Mouse (Mus musculus): Measurements from ENCODE around the gene Habp2. TPM values are rescaled to one million over a fixed set of nuclear protein-coding genes. Genes with fewer than 3 reads are reported as not detected.

Habp2 gene
- total RNA-seq (2014; rRNA removed), result not detected in 2 replicates
- polyA plus RNA-seq (2015; fragmentation: Nextera tagmentation; extraction: Ambion mirVana), result 0.06 and 0.12 TPM in 2 replicates

DNA sequence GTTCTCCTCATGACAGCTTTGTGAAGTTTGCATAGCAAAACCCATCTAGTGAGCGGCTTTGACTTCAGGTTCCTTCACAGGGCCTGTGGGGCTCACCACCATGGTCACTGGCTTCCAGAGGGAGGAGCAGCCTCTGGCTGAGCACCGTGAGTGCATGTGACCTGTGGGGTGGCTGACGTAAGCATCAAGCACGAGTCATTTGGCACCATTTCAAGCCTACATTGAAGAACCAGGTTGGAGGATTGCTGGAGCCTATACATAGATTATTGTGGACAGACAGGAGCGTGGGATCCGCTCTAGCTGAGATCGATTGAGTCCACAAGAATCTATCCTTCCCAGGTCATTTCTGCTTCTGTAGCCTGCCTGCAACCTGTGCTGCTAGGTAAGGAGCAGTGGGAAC is at the start of gene Habp2:
TSS of gene Habp2 (plus strand) at position 272 of the 400 bp plus-strand sequence.
- Histone ChIP-seq H3K9ac (replicated peaks; ENCODE audit: low read length, poor library complexity, severe bottlenecking) (no peak within 1 kb of the TSS), H3K27ac (ENCODE audit: low read depth, low read length) (no peak within 1 kb of the TSS), H3K4me2 (ENCODE audit: low read depth, low read length, poor library complexity, severe bottlenecking) (no peak within 1 kb of the TSS), H3K4me1 (ENCODE audit: insufficient read depth, low read length) (no peaks in the 10 kb centered on the region), H3K9me3 (ENCODE audit: low read length) (no peaks in the 10 kb centered on the region), H3K36me3 (ENCODE audit: insufficient read depth, low read length) (no peaks in the 10 kb centered on the region), H3K4me3 (ENCODE audit: low read depth, low read length) (no peak within 1 kb of the TSS), H3K27me3 (ENCODE audit: insufficient read depth, low read length) (no peaks in the 10 kb centered on the region)
- DNase-seq (ENCODE audit: low spot score) (no peak), ATAC-seq (ENCODE audit: low FRiP score) (no peak)
- no peak for TF ChIP-seq CTCF (IDR thresholded peaks at IDR 0.05)
- 81% methylated on average over 7 of the region's 7 CpGs for WGBS

DNA sequence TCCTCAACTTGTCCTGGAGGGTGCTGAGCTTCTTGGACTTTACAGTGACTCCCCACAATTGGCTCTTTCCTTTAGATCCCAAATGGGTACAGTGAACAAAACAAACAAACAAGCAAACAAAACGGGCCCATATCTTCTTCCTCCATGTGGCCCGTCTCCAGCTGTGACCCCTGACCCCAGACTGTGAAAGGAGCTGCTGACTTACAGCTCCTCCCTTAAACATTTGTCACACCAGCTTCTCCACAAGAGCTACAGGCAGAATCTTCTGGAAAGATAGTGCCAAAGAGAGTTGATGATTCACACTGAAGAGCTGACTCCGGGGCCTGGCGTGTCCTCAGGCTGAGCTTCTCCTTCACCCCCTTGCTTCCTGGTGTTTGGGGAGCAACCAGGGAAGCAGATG is 48.4 kb upstream of the Habp2 start:
- 80% methylated on average over 4 of the region's 4 CpGs for WGBS
- Histone ChIP-seq H3K9me3 (ENCODE audit: low read length) (no peaks in the 10 kb centered on the region), H3K27me3 (ENCODE audit: insufficient read depth, low read length) (no peaks in the 10 kb centered on the region), H3K4me1 (ENCODE audit: insufficient read depth, low read length) (no peaks in the 10 kb centered on the region), H3K9ac (replicated peaks; ENCODE audit: low read length, poor library complexity, severe bottlenecking) (no peak overlapping the region), H3K4me2 (ENCODE audit: low read depth, low read length, poor library complexity, severe bottlenecking) (no peak overlapping the region), H3K36me3 (ENCODE audit: insufficient read depth, low read length) (no peaks in the 10 kb centered on the region), H3K27ac (ENCODE audit: low read depth, low read length) (no peak overlapping the region), H3K4me3 (ENCODE audit: low read depth, low read length) (no peak overlapping the region)
- no peak for ATAC-seq (ENCODE audit: low FRiP score)
- no peak for DNase-seq (ENCODE audit: low spot score)
- TF ChIP-seq CTCF (IDR thresholded peaks at IDR 0.05), result no peak

DNA sequence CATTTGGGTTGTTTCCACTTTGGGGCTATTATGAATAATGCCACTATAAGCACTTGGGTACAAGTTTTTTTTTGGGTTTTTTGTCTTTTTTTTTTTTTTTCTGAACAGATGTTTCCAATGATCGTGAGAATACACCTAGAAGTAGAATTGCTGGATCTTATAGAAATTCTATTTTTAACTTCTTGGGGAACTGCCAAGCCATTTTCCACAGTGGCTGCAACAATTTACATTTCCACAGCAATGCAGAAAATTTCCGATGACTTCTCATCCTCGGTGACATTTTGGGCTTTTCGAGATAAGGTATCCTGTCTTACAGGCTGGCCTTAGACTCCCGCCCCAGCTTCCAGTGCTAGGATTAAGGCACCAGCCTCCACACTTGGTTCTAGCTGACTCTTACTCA is 41.7 kb upstream of the Habp2 start:
- Histone ChIP-seq H3K27me3 (ENCODE audit: insufficient read depth, low read length) (no peaks in the 10 kb centered on the region), H3K9me3 (ENCODE audit: low read length) (no peaks in the 10 kb centered on the region), H3K36me3 (ENCODE audit: insufficient read depth, low read length) (no peaks in the 10 kb centered on the region), H3K4me3 (ENCODE audit: low read depth, low read length) (no peak overlapping the region), H3K4me2 (ENCODE audit: low read depth, low read length, poor library complexity, severe bottlenecking) (no peak overlapping the region), H3K9ac (replicated peaks; ENCODE audit: low read length, poor library complexity, severe bottlenecking) (no peak overlapping the region), H3K27ac (ENCODE audit: low read depth, low read length) (no peak overlapping the region), H3K4me1 (ENCODE audit: insufficient read depth, low read length) (no peaks in the 10 kb centered on the region)
- 79% methylated on average over 5 of the region's 5 CpGs for WGBS
- ATAC-seq (ENCODE audit: low FRiP score) (no peak), DNase-seq (ENCODE audit: low spot score) (peak; percentile 15)
- no peak for TF ChIP-seq CTCF (IDR thresholded peaks at IDR 0.05)

GRCm38 (mm10) chr19:56252815-56253214 is 34.1 kb upstream of the Habp2 start:
- Histone ChIP-seq H3K9ac (replicated peaks; ENCODE audit: low read length, poor library complexity, severe bottlenecking) (no peak overlapping the region), H3K27me3 (ENCODE audit: insufficient read depth, low read length) (no peaks in the 10 kb centered on the region), H3K4me1 (ENCODE audit: insufficient read depth, low read length) (no peaks in the 10 kb centered on the region), H3K9me3 (ENCODE audit: low read length) (no peaks in the 10 kb centered on the region), H3K4me2 (ENCODE audit: low read depth, low read length, poor library complexity, severe bottlenecking) (no peak overlapping the region), H3K4me3 (ENCODE audit: low read depth, low read length) (no peak overlapping the region), H3K36me3 (ENCODE audit: insufficient read depth, low read length) (no peaks in the 10 kb centered on the region), H3K27ac (ENCODE audit: low read depth, low read length) (no peak overlapping the region)
- DNase-seq (ENCODE audit: low spot score), result no peak
- 96% methylated on average over 4 of the region's 4 CpGs for WGBS
- ATAC-seq (ENCODE audit: low FRiP score), result no peak
- no peak for TF ChIP-seq CTCF (IDR thresholded peaks at IDR 0.05)

- Histone ChIP-seq H3K4me2 (ENCODE audit: low read depth, low read length, poor library complexity, severe bottlenecking) (no peak overlapping the region), H3K4me3 (ENCODE audit: low read depth, low read length) (no peak overlapping the region), H3K27ac (ENCODE audit: low read depth, low read length) (no peak overlapping the region), H3K4me1 (ENCODE audit: insufficient read depth, low read length) (no peaks in the 10 kb centered on the region), H3K9me3 (ENCODE audit: low read length) (no peaks in the 10 kb centered on the region), H3K36me3 (ENCODE audit: insufficient read depth, low read length) (no peaks in the 10 kb centered on the region), H3K9ac (replicated peaks; ENCODE audit: low read length, poor library complexity, severe bottlenecking) (no peak overlapping the region), H3K27me3 (ENCODE audit: insufficient read depth, low read length) (no peaks in the 10 kb centered on the region)
- TF ChIP-seq CTCF (IDR thresholded peaks at IDR 0.05), result no peak
- WGBS, result 69% methylated on average over 10 of the region's 10 CpGs
- DNase-seq (ENCODE audit: low spot score) (no peak), ATAC-seq (ENCODE audit: low FRiP score) (no peak)
These were observed 33.7 kb upstream of the Habp2 start for GRCm38 (mm10) chr19:56253271-56253670.

DNA sequence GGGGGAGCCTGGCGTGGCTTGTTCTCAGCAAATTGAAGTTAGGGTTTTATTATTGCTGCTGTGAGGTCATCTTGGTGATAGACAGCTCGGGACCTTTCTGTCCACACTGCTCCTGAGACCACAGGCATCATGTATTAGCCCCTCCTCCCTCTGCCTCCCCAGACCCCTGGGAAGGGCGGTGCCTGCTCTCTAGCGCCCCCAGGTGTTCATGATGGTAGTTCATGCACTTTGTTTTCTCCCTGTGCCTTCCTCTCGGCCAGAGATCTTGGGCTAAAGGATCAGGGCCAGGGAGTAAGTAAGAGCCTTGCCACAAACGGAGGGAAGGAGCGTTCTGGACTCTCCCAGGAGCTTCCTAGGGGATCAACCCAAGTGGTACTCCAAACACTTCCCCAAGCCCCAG is 32.2 kb upstream of the Habp2 start:
- ATAC-seq (ENCODE audit: low FRiP score), result no peak
- H3K4me2 ChIP-seq (ENCODE audit: low read depth, low read length, poor library complexity, severe bottlenecking), result no peak overlapping the region
- no peak for DNase-seq (ENCODE audit: low spot score)
- no peak overlapping the region for H3K4me3 ChIP-seq (ENCODE audit: low read depth, low read length)
- 44% methylated on average over 7 of the region's 7 CpGs for WGBS
- H3K27ac ChIP-seq (ENCODE audit: low read depth, low read length), result no peak overlapping the region
- no peaks in the 10 kb centered on the region for H3K27me3 ChIP-seq (ENCODE audit: insufficient read depth, low read length)
- no peaks in the 10 kb centered on the region for H3K36me3 ChIP-seq (ENCODE audit: insufficient read depth, low read length)
- no peaks in the 10 kb centered on the region for H3K4me1 ChIP-seq (ENCODE audit: insufficient read depth, low read length)
- no peaks in the 10 kb centered on the region for H3K9me3 ChIP-seq (ENCODE audit: low read length)
- no peak overlapping the region for H3K9ac ChIP-seq (replicated peaks; ENCODE audit: low read length, poor library complexity, severe bottlenecking)
- TF ChIP-seq CTCF (IDR thresholded peaks at IDR 0.05), result peak; percentile 71
